Mouse (Mus musculus) forebrain, embryonic 10.5 days (tissue): ENCODE measurements at regions not wholly inside any gene's neighbourhood (a gene's known extent, or its start where the extent isn't known, plus 50 kb on each side); places are given as distances from the start of the nearest gene placed in this dataset.
"Not testable (repeated sequence)": the region's sequence is repeated elsewhere in the genome, so short reads cannot be mapped to it uniquely, and the experiment has no call there.

Source experiments
- DNase-seq: peaks from one replicate; pipeline ENCODE4 v3.0.0-alpha.2; 2017; ENCODE audit warnings: low spot score; ENCODE audit errors: extremely low spot score
- H3K27ac ChIP-seq: fragments of 300-500 bp; sonication (generic); 2 replicates; pipeline ENCODE4 v1.5.1; 2016; ENCODE audit warnings: mild to moderate bottlenecking
- H3K27me3 ChIP-seq: fragments of 300-500 bp; sonication (generic); 2 replicates; pipeline ENCODE4 v1.6.1; 2016; ENCODE audit warnings: mild to moderate bottlenecking; ENCODE audit not compliant: poor library complexity, severe bottlenecking
- H3K36me3 ChIP-seq: fragments of 300-500 bp; sonication (generic); replicated peaks from 2 replicates; pipeline ENCODE4 v1.6.1; 2016; ENCODE audit warnings: mild to moderate bottlenecking, moderate library complexity
- H3K4me1 ChIP-seq: fragments of 300-500 bp; sonication (generic); 2 replicates; pipeline ENCODE4 v1.6.1; 2016
- H3K4me3 ChIP-seq: fragments of 300-500 bp; sonication (generic); 2 replicates; pipeline ENCODE4 v1.5.1; 2016; ENCODE audit warnings: mild to moderate bottlenecking, moderate library complexity
- H3K9me3 ChIP-seq: fragments of 300-500 bp; sonication (generic); 2 replicates; pipeline ENCODE4 v1.6.1; 2016; ENCODE audit warnings: mild to moderate bottlenecking, moderate library complexity
- WGBS: fragments of 180-500 bp; shearing (Covaris S2); methylation state at CpG from one replicate; pipeline ENCODE4 v1.1.7; 2016; 5-methylcytosine and 5-hydroxymethylcytosine counted together

DNA sequence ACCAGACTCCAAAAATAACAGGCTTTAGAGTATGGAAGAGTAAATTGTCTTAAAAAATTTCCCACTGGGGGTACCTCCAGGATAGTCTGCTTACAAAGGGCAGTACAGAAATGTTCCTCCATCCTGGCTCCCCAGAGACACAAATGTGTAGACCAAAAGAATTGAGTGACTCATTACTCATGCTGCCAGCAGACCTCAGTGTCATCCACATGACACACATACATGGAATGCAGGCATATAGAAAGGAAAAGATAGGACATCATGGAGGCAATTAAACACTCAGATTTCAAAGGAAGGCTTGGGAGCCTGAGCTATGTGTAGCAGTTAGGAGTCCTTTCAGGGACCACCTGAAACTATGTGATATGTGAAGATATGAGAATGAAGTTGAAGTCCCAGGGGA lies 245.7 kb upstream of the Gap43 start:
- Histone ChIP-seq H3K27ac (no peak overlapping the region), H3K9me3 (no peaks in the 10 kb centered on the region), H3K36me3 (no peaks in the 10 kb centered on the region), H3K4me1 (no peaks in the 10 kb centered on the region), H3K27me3 (no peaks in the 10 kb centered on the region), H3K4me3 (no peak overlapping the region)
- no peak for DNase-seq

DNA sequence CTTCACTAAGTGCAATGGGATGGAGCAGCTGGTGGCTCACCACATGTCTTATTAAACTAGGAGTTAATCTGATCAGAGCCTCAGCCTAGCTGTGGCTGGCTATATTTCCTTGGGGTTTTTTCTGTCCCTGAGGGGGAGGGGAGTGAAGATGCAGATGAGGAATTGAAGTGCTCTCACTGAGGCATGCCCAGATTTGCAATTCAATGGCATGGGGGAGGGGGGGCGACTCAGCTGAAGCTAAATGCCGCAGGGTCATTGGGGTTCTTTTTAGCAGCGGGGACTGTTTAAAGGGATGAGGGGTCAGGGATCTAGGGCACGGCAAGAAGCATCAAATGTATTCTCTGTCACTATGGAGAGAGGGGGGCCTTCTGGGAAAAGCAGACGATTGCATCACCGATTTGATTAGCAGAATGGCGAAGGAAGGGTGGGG lies 235.1 kb upstream of the Gap43 start:
- H3K4me1 ChIP-seq: peaks cover 26% of the 10 kb centered on the region
- H3K4me3 ChIP-seq: peak overlapping the region; percentile 33
- no peaks in the 10 kb centered on the region for H3K9me3 ChIP-seq
- no peaks in the 10 kb centered on the region for H3K36me3 ChIP-seq
- DNase-seq: peak; percentile 84
- WGBS: 3% methylated on average over 7 of the region's 7 CpGs
- no peaks in the 10 kb centered on the region for H3K27me3 ChIP-seq
- peak overlapping the region; percentile 83 for H3K27ac ChIP-seq

DNA sequence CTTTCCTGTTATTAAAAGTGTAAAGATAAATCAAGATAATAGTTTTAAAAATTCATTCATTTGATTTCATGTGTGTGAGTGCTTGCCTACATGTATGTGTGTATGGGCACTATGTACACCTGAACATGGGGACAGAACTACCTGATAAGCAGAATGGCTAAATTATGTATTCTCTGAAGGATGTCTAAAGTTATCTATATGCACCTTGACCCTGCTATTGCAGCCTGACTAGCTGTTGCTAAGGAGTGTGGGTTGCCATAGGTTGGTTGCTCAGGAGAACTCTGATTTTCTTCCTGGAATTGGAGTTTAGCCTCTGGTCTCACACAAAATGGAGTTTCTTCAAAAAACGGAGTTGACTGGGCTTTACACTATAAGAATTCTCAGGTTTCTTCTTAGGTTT lies 234.5 kb upstream of the Gap43 start:
- Histone ChIP-seq H3K4me1 (peaks cover 31% of the 10 kb centered on the region), H3K27me3 (no peaks in the 10 kb centered on the region), H3K9me3 (no peaks in the 10 kb centered on the region), H3K36me3 (no peaks in the 10 kb centered on the region), H3K27ac (peak overlapping the region; percentile 83), H3K4me3 (peak overlapping the region; percentile 33; the same call in 1 of the 2 replicates)
- DNase-seq: no peak
- 4% methylated on average over 1 of the region's 1 CpGs for WGBS

DNA sequence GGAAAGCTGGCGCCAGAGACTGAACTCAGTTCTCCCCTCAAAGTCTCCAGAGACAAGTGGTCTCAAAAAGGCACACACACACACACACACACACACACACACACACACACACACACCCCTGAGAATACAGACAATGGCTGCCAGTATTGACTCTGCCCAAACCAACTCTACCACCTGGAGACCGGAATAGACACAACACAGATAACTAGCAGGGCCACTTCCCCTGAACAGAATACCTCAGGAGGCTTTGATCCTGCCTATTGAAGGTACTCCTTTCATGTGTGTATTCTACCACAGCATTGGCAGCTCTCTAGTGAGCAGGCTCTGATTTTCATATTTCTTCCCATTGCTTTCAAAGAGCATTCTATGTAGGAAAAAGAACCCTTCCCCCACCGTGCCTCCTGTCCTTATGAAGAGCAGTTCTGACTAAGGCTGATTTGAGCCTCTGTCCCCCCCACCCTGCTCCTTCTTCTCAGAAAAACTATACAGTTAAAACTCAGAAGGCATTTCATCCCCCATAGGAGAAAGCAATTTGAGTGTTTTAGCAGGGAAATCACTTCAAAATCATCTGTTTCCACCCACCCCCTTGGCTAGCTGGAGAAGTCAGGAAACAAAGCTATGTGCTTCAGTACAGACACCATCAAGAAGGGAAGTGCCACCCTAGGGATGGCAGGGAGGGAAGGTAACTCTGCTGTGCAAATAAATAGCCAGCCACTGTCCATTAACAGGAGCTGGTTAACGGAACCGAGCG lies 230.0 kb upstream of the Gap43 start:
- Histone ChIP-seq H3K9me3 (no peaks in the 10 kb centered on the region), H3K36me3 (no peaks in the 10 kb centered on the region), H3K27me3 (no peaks in the 10 kb centered on the region), H3K27ac (0 out of 2 replicates have a peak overlapping the region, but pooled peaks have one; percentile 35), H3K4me1 (peaks cover 17% of the 10 kb centered on the region), H3K4me3 (no peak overlapping the region)
- no peak for DNase-seq
- 75% methylated on average over 6 of the region's 6 CpGs for WGBS

DNA sequence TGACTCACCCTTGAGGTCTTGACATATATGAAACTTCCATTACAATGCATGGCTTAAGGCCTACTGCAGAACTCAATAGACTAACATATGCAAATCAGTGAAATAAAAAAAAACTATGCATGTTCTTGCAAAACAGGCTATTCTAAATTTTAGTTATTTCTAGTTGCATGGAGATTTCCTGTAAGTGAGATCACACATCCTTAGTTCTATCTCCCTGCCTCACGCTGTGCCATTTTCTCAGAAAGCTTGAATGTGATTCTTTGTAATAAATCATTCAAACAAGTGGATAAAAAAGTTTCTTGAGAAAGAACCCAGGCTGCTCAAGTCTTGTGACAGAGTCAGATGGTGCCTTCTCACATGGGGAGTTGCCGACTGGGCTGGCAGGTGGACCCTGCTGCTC lies 228.9 kb upstream of the Gap43 start:
- 82% methylated on average over 2 of the region's 2 CpGs for whole genome bisulfite sequencing
- Histone ChIP-seq H3K4me1 (peaks cover 8% of the 10 kb centered on the region), H3K9me3 (no peaks in the 10 kb centered on the region), H3K36me3 (no peaks in the 10 kb centered on the region), H3K4me3 (no peak overlapping the region), H3K27ac (no peak overlapping the region), H3K27me3 (no peaks in the 10 kb centered on the region)
- DNase-seq: no peak

DNA sequence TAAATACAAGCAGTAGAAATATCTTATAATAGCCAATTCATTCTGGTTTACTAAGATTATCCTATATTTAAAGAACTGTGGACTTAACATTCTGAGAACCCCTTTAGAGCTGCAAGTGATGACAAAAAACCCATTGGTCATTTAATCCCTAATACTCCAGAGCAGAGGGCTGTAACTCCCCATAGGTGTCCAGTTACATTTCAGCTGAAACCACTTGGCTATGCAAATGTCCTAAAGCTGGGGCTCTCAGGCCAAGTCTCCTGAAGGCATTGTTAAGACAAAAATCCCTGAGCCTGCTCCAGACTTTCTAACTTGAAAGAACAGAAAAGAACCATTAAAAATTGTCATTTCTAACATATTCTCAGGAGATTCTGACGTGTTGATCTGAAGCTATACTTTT lies 209.1 kb upstream of the Gap43 start:
- WGBS: 40% methylated on average over 1 of the region's 1 CpGs
- Histone ChIP-seq H3K36me3 (no peaks in the 10 kb centered on the region), H3K27me3 (no peaks in the 10 kb centered on the region), H3K4me3 (no peak overlapping the region), H3K27ac (0 out of 2 replicates have a peak overlapping the region, but pooled peaks have one; percentile 30), H3K9me3 (0 out of 2 replicates have a peak, but pooled peaks cover 2% of the 10 kb centered on the region), H3K4me1 (peaks cover 40% of the 10 kb centered on the region)
- no peak for DNase-seq

DNA sequence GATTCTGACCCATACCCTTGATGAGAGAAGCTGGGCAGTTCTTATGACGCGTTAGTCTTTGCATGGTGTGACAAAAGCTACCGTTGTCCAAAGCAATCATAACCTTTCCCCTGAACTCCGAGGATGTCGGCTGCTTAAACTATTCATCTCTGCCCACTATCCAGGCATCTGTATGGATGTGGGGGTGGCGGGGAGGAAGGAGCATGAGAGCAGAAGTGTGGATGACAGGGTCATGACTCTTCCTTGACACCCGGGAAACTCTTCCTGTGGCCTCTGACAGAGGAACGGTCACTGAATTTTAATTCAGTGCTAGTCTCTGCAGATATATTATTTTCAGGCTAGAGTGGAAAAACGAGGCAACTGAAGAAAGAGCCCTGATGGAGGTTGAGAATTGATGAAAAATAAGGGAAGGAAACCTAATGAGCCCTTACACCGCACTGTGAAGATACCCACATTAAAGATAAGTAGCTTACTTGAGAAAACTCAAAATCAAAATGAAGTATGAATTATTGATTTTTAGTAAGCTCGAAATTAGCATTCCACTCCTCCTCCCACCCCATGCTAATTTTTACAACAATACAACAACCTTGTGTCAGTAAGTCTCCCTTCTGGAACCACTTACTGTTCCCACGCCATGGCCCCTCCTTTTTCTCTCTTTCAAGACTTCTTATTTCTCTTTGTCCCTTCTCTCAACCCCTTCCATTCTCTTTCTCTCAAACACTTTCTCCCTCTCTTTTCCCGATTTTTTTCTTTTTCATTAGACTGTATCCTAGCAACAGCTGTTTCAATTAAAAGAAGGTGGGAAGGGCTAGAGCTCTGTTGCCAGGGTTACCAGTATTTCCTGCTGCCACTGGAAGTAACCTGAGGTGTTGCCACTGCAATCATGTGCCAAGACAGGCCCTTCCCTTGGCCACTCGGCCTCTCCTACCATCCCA lies 206.0 kb upstream of the Gap43 start:
- peak overlapping the region; percentile 69 for H3K27ac ChIP-seq
- peaks cover 46% of the 10 kb centered on the region for H3K4me1 ChIP-seq
- no peaks in the 10 kb centered on the region for H3K36me3 ChIP-seq
- no peaks in the 10 kb centered on the region for H3K27me3 ChIP-seq
- 60% methylated on average over 14 of the region's 14 CpGs for WGBS
- no peak overlapping the region for H3K4me3 ChIP-seq
- peak; percentile 29 for DNase-seq
- H3K9me3 ChIP-seq: no peaks in the 10 kb centered on the region

DNA sequence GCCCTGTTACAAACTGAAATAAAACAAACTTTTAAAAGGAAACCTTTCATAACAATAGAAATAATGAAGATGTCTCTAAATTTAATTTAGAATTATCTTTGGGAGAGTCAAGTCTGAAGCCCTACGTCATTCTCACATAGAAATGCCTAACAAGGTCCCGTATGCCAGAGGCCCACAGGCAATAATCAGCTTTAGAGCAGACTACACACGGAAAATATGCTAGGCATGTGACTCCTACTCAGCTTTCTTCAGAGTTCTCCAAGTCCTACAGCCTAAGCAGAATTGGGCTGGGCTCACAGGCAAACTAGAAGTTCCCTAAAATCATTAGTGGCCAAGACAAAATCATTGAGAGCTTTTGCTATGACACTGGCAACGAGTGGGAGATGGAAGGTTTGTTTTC lies 176.9 kb upstream of the Gap43 start:
- Histone ChIP-seq H3K4me1 (no peaks in the 10 kb centered on the region), H3K27ac (no peak overlapping the region), H3K4me3 (no peak overlapping the region), H3K27me3 (no peaks in the 10 kb centered on the region), H3K36me3 (no peaks in the 10 kb centered on the region), H3K9me3 (no peaks in the 10 kb centered on the region)
- 73% methylated on average over 4 of the region's 4 CpGs for WGBS
- DNase-seq: no peak

DNA sequence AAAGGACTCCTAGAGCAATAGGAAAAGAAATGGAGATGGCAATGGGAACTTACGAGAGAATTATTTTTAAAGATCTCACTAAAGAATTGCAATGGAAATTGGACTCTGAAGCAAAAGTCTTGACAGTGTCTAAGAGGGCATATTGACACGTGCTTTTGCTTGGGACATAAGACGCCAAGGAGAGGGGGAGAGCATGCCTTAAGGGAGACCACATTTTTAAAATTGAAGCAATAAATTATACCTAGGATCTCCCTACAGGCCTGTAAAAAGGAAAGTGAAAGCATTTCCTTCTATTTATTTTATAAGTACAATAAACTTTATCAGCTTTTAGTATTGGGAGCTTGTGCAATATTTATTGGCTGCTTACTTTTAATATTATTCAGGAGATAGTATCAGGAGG lies 175.5 kb upstream of the Gap43 start:
- no peaks in the 10 kb centered on the region for H3K27me3 ChIP-seq
- 95% methylated on average over 3 of the region's 3 CpGs for WGBS
- H3K36me3 ChIP-seq: no peaks in the 10 kb centered on the region
- no peak overlapping the region for H3K27ac ChIP-seq
- no peaks in the 10 kb centered on the region for H3K4me1 ChIP-seq
- no peak for DNase-seq
- no peak overlapping the region for H3K4me3 ChIP-seq
- no peaks in the 10 kb centered on the region for H3K9me3 ChIP-seq

DNA sequence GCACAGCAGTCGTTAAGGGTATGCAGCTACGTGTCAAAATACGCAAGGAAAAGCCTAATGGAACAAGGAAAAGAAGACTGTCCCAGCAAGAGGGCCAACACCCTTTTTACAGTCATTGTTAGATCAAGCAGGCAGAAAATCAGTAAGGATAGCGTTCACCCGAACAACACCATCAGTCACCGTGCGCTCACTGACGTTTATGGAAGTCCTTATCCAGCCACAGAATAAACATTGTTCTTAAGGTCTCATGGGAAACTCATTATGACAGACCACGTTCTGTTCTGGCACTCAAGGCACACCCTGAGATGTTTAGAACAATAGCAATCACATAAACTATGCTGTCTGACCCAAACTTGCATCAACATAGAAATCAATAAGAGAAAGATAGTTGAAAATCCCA lies 164.7 kb upstream of the Gap43 start:
- H3K36me3 ChIP-seq: no peaks in the 10 kb centered on the region

DNA sequence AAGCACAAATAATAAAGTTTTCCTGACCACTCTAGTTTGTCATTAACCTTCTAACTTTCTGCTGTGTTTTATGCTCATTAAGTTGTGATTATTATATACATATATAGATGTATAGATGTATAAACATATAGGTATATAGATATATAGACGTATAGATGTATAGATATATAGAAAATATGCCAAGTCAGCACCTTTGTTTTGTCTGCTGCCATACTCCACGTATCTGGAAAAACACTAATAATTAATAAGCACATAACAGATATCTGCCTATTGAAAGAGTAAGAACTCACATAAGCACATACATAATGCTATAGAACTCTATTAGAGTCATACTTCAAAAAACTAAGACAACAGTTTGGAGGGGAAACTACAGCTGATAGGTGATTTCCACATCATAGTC lies 161.3 kb upstream of the Gap43 start:
- 89% methylated on average over 2 of the region's 2 CpGs for WGBS
- H3K27ac ChIP-seq: no peak overlapping the region
- H3K4me1 ChIP-seq: no peaks in the 10 kb centered on the region
- H3K4me3 ChIP-seq: no peak overlapping the region
- H3K27me3 ChIP-seq: no peaks in the 10 kb centered on the region
- DNase-seq: no peak
- H3K9me3 ChIP-seq: no peaks in the 10 kb centered on the region
- no peaks in the 10 kb centered on the region for H3K36me3 ChIP-seq

More for the DNA sequence above, 164.7 kb upstream of the Gap43 start:
- Histone ChIP-seq H3K4me3 (no peak overlapping the region), H3K27me3 (no peaks in the 10 kb centered on the region), H3K9me3 (no peaks in the 10 kb centered on the region), H3K27ac (no peak overlapping the region), H3K4me1 (no peaks in the 10 kb centered on the region)
- no peak for DNase-seq
- WGBS: 80% methylated on average over 9 of the region's 9 CpGs

DNA sequence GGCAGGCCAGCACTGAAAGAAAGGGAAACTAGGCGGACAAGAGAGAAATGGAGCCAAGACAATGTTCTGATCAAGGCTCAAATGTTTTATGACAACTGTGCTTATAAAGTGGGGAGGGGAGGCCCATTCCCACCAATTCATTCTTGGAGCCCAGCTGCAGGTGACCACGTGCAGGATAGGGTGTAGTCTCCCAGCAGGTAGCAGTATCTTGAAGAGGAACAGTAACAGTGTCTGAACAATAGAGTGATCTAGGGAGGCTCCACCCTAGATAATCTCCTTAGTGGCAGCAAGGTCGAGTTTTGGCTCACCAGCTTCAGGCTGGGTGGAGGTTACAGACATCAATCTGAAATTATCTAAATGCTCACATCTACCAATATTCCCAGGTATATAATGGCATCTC lies 160.7 kb upstream of the Gap43 start:
- H3K9me3 ChIP-seq, H3K27me3 ChIP-seq, H3K36me3 ChIP-seq, H3K4me1 ChIP-seq, DNase-seq, H3K27ac ChIP-seq, H3K4me3 ChIP-seq: not testable (repeated sequence)
- WGBS: 35% methylated on average over 3 of the region's 3 CpGs

DNA sequence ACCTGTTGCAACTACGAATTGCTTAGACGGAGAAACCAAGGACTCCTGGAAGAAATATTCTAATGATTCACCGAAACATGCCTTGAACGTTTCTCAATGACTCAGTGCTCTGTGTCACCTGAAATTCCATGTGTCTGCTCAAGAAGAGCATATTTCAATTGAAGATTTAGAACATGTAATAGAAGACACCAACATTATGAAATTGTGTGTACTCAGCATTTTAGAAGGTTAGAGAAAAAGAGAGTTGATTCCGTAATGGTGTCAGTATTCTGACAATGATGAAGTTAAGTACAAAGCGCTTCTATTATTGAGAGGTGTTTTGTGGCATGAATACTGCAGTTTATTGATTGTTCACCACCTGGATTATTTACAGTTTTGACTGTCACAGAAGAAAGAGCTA lies 159.1 kb upstream of the Gap43 start:
- DNase-seq: no peak
- H3K27ac ChIP-seq: no peak overlapping the region
- H3K27me3 ChIP-seq: no peaks in the 10 kb centered on the region

More for the DNA sequence above, 159.1 kb upstream of the Gap43 start:
- no peaks in the 10 kb centered on the region for H3K4me1 ChIP-seq
- no peaks in the 10 kb centered on the region for H3K9me3 ChIP-seq
- WGBS: 93% methylated on average over 6 of the region's 6 CpGs
- H3K4me3 ChIP-seq: no peak overlapping the region
- no peaks in the 10 kb centered on the region for H3K36me3 ChIP-seq
